Mouse (Mus musculus): ENCODE data around the gene Mknk1.
A peak's percentile ranks its signal among the peaks of the same experiment; 100 is the strongest.

Mknk1 gene

DNA sequence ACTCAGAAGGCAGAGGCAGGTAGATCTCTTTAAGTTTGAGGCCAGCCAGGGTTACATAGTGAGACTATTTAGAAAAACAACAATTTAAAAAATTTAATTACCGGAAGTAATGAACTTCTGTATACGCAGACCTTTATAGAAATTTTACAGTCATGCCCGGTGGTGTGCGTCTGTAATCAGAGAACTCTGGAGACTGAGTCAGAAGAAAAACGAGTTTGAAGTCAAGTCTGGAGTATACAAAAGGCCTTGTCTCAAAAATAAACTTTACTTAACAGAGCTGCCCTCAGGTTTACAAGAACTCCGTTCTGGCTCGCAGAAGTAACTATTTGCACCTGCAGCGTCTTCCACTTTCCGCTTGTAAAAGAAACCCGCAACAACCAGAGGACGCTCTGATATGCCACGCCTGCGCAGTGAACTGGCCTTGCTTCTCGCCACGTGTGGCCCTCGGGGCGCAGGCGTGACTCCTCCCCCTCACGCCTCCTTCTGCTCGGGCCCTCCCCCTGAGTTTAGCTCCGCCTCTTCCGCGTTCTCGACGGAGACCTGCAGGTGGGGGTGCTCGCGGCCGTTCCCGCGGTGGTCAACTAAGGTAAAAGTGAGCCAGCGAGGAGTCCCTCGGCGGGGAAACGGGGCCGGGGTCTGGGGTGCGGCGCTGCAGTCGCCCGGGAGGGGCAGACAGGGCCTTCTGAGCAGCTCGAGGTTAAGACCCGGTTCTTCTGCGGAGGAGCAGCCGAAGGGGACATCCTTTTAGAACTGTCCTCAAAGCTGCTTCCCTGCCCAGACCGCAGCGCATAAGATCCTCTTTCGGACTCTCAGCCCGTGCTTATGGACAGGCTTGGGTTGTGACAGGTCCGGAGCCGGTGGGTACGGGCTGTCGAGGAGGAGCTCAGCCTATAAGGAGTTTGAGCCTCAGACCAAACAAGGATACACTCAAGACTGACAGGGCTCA is at the start of gene Mknk1:
Mknk1 (plus strand) TSS at position 503 of the 946 bp plus-strand sequence.
- peak; percentile 94 for DNase-seq

DNA sequence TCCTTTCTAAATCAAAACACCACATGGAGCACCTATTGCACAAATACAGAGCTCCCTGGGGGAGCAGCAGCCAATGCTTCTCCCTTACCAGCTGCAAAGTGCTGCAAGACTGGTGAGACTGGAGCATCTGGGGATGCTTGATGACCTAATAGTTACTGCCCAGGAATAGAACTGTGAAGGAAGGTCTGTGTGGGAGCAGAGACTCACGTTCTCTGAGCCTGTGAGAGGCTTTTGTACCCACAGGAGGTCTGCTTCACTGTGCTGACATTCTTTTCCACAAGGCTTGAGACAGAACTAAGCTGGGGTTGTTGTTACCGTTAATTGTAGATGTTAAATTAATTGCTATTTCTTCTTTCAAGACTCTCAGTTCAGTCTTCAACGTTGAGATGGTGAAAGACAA is 48.1 kb upstream of the Mknk1 start:
- no peak for DNase-seq

DNA sequence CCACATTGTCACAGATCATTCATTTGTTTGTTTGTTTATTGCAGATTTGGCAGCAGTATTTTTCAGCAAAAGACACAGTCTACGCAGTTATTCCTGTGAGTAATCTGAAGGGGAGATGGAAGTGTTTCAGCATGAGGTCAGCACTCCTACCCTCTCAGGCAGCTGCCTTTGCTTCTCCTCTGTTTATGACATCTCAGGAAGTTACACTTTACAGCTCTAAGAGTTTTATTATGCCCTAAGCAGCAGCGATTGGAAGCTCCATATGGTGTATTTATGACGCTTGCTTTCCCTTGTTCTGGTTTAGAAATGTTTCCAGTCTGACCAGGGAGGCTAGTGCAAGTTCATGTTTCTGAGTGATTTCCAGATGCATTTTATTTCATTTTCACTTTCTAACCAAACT is 43.6 kb upstream of the Mknk1 start:
- no peak for DNase-seq

DNA sequence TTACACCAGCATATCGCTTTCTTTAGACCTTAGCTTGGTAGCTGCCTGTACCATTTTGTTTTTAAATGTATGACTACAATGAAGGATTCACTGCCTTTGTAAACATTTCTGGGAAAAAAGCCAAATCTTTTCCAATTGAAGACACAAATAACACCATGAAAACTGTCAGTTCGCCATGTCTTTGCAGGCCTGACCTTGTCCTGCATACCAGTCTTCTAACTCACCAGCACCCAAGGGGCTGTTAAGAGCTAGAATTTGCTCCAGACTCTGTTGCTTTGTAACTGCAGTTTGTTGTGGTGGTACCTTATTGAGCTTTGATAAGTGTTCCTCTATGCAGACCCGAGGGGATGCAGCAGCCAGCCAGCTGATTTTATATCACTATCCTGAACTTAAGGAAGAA is 39.0 kb upstream of the Mknk1 start:
- DNase-seq: no peak

DNA sequence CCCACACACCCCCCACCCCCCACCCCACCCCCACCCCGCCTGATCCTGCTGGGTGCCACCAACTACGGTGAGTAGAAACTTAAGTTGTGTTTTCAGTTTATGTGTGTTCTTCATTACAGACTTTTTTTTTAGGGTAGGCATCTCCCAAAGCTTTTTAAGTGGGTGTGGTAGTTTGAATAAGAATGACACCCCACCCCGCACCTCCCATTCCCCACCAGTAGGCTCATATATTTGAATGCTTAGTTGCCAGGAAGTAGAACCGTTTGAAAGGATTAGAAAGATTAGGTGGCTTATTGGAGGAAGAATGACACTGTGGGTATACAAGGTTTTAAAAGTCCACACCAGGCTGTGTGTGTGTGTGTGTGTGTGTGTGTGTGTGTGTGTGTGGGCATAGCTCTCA is 26.7 kb upstream of the Mknk1 start:
- DNase-seq: no peak

DNA sequence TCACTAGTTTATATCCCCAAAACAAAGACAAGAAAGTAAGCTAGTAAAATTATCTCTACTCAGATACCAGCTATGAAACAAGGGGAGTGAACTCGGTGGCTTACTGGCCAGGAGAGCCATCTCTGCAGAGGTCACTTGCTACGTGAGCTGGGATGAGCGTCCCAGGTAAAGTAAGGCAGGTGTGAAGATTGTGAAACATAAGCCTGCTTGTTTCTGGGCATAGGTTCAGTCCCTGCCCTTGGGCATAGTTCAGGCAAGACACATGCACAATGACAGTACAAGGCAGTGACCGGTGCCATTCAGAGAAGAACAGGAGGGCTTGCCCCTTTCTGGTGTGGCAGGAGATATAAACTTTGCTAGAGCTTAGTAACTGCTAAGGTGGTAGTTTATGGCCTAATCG is 23.4 kb upstream of the Mknk1 start:
- no peak for DNase-seq

GRCm38 (mm10) chr4:115820199-115820598 is 18.8 kb upstream of the Mknk1 start:
- DNase-seq: no peak

- DNase-seq: no peak
These were observed 18.1 kb upstream of the Mknk1 start for GRCm38 (mm10) chr4:115820944-115821343.

DNA sequence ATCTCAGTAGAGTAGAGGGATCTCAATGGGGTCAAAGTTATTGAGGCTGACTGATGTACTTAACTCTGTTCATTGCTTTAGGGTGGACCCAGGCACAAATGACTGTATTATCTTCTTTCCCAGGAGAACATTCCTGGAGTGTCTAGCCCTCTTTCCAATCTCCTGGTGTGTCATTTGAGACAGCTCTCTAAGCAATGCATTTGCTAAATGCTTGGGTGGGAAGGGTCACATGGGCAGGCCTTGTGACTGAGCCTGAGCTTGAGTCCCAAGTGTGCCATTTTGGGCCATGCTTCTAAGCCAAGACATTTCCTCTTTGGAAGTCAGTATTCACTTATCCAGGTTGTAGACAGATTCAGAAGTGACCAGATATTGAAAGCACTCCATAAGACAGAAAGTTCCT is 17.6 kb upstream of the Mknk1 start:
- DNase-seq: no peak

GRCm38 (mm10) chr4:115821928-115822327 is 17.1 kb upstream of the Mknk1 start:
- peak; percentile 38 for DNase-seq

GRCm38 (mm10) chr4:115824178-115824577 is 14.8 kb upstream of the Mknk1 start:
- no peak for DNase-seq

DNA sequence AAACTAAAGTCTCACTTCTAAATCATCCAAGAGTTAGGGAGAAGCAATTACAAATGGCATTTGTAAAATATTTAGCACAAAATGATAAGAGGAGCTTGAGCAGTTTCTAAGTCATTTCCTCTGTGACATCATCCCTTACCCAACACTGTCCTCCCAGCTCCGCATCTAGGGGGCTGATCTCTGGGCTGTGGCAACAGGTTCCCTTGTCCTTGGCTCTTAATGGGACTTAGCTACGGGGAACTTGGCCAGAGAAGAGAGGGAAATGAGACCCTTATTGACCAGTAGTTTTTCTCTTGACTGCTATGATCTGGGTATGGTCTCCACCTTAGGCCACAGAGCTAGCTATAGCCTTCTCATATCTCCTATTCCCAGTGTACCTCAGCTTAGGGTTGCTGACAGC is 13.7 kb upstream of the Mknk1 start:
- DNase-seq: no peak

DNA sequence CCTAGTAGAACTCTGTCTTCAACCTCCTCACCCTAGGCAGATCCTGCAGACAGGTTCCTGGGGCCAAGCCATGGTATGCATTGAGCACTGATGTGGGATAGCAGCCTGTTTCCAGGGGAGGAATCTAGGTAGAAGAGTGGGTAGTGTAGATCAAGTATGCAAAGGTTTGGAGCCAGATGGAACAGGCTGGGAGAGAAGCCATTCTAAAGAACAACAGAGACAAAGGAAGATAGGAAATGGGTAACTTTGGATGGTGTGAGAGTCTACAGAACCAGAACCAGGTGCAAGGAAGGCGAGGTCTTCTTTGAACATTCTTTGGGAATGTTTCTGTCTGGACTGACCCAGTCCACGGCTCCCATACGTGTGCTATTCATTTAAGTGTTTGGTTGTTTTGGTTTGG is 11.9 kb upstream of the Mknk1 start:
- DNase-seq: no peak

DNA sequence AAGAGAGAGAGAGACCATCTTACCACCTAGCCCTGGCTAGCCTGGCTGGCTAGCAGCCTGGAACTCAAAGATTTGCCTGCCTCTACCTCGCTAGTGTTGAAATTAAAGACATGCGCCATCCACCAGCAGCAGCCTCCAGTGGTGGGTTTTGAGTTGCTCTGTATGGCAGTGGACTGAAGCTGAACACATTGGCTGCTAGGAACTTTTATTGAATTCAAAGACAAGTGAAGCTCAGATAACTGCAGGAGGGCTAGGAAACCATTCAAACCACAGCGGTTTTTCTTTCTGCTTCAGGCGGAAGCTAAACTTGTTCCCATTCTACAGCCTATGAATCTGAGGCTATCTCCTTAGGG is 11.5 kb upstream of the Mknk1 start:
- no peak for DNase-seq

DNA sequence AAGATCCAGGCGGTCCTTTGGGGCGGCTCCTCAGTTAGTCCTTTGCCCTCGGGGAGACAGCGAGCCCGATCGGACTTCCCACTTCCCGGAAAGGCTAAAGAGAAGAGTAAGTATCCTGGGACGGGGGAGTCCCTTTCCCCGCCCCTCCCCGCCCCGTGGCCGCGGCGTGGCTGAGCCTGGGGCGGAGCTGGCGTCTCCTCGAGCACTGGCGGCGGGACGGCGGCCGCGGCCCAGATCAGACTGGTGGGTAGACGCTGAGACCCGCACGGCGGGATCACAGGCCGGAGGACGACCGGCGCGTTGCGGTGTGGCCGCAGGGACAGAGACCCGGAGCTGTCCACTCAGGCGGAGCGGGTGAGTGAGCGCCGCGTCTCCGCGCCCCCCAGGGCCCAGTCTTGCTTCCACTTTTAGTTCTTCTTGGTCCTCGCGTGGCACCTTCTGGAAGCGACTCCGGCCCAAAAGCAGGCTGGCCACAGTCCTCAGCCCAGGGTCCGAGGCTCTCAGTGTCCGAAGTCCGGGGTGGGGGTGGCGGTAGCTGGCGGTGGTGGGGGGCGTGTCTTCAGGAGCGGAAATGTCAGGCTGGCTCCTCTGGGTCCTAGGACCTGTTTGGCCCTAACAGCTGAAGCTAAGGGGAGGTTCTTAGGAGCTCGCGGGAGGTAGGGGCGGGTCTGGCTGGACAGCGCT is 11.0 kb upstream of the Mknk1 start, which contains the start of gene Mob3c:
Mob3c (plus strand) TSS at position 205 of the 684 bp plus-strand sequence.
- DNase-seq: peak; percentile 90

DNA sequence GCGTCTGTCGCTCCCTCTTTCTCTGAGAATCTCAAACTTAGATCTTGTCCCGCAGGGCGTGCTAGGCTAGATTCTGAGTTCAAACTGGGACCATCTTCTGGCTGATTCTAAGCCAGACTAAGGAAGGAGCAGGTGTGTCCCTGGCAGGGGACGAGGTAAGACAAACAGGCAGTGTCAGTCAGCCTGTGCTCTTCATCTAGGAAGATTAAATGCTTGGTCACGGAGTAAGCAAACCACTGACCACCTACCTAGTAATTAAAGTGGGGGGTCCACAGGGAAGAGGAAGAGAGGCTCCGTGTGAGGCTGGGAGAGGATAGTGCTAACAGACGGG is 10.5 kb upstream of the Mknk1 start:
- DNase-seq: no peak

DNA sequence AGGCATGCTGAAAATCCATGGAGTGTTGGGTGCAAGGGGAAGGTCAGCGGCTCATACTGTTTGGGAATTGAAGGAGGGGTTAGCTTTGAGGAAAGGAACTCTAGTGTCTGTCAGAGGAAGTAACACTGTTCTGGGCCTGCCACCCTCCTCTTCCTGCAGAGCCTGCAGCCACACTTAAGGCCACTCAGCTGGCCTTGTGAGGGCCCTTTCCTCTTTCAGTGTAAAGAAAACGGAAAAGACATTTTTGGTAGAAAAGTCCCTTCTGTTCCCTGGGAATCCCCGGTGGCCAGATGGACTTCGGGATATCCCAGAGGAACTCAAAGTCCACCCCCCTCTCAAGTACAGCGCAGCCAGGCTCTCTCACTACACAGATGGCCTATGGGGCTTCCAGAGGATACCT is 8.5 kb upstream of the Mknk1 start:
- DNase-seq: peak; percentile 18

- DNase-seq: no peak
These were observed 7.8 kb upstream of the Mknk1 start for GRCm38 (mm10) chr4:115831221-115831620.

DNA sequence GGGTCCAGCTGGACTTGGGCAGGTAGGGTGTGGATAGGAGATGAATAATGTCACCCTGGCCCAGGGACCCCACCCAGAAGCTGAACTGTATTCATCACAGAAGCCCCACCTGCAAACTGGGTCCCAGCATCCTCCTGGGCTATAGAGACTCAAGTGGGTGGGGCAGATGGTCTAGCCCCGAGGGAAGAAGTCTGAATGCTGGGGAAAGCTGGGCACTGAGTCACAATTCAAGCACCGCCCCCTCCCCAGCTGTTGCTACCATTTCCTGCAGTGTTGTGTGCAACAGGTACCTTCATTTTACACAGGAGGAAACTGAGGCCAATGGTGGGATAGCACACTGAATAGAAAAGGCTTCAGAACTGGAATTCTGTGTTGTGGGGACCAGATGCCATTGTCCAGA is 7.0 kb upstream of the Mknk1 start:
- no peak for DNase-seq

GRCm38 (mm10) chr4:115835576-115835975 is 3.4 kb upstream of the Mknk1 start:
- no peak for DNase-seq

DNA sequence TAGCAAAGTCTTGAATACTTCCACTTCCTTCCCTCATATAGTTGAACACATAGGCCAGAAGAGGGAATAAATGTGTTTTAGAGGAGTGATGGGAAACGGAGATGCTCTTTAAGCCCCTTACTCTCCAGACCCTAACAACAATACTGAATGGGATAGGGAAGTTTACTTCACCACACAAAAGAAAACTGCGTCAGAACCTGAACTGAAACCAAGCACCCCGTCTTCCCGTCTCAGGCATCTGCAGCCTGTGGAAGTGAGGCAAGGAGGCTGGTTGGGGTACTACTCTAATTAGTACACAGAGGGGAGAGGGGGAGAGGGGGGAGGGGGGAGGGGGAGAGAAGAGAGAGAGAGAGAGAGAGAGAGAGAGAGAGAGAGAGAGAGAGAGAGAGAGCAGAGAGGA is 802 bp upstream of the Mknk1 start:
- DNase-seq: peak; percentile 14

DNA sequence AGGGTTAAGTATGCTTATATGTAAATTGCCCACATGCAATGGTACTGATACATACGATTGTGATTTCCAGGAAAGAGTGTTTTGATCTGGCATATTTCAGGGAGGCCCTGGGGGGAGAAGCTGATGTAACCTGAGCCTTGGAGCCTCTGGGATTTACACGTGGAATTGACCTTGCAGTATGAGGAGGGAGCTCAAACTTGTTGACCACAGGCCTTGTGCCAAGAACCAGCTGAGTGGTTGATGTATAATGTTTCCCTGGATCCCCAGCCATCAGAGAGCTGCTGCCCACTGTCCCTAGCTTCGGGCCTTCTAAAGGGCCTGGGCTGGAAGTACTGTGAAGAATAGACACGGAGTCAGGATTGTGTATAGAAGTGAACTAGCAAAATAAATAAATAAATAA is 958 bp downstream of the Mknk1 start:
- DNase-seq: peak; percentile 16

- DNase-seq: no peak
These were observed 1.8 kb downstream of the Mknk1 start for GRCm38 (mm10) chr4:115840842-115841241.

DNA sequence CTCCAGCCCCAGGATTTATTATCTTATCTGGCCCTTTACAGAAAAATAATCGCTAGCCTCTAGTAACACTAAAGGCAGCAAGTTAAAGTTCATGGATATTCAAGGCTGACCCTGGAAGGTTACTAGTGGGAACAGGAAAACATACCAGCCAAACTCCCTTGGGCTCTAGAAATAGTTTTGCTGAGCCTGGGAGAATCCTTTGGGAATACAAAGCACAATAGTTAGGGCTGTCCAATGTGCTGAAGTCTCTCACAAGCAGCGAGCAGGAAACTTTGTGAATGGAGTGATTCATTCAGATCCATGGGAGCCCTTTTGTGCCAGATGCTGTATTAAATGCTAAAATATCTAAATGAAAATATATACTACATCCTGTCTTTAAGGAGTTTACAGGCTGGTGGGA is 7.7 kb downstream of the Mknk1 start:
- DNase-seq: peak; percentile 13

GRCm38 (mm10) chr4:115847377-115847776 is 8.4 kb downstream of the Mknk1 start:
- DNase-seq: peak; percentile 15

Data from lung, postnatal 10 days (tissue).